Mouse (Mus musculus) forebrain, embryonic 12.5 days (tissue): ENCODE measurements around the gene Celsr3. TPM values are rescaled to one million over a fixed set of nuclear protein-coding genes. Genes with fewer than 3 reads are reported as not detected.
A peak's percentile ranks its signal among the peaks of the same experiment; 100 is the strongest.

ENCODE experiments used
- ATAC-seq: fragments of 200-750 bp; cut with Nextera tagmentation; 2 replicates; pipeline ENCODE4 v1.8.0; 2017; ENCODE audit warnings: moderate TSS enrichment; ENCODE audit not compliant: low FRiP score
- H3K27ac ChIP-seq: fragments of 300-500 bp; sonication (generic); 2 replicates; pipeline ENCODE4 v1.5.1; 2016; ENCODE audit warnings: mild to moderate bottlenecking
- H3K27me3 ChIP-seq: fragments of 300-500 bp; sonication (generic); 2 replicates; pipeline ENCODE4 v1.6.1; 2016; ENCODE audit warnings: mild to moderate bottlenecking
- H3K36me3 ChIP-seq: fragments of 300-500 bp; sonication (generic); replicated peaks from 2 replicates; pipeline ENCODE4 v1.6.1; 2016; ENCODE audit warnings: mild to moderate bottlenecking
- H3K4me1 ChIP-seq: fragments of 300-500 bp; sonication (generic); 2 replicates; pipeline ENCODE4 v1.6.1; 2016
- H3K4me2 ChIP-seq: fragments of 300-500 bp; sonication (generic); 2 replicates; pipeline ENCODE4 v1.6.1; 2016; ENCODE audit warnings: mild to moderate bottlenecking, moderate library complexity
- H3K4me3 ChIP-seq: fragments of 300-500 bp; sonication (generic); replicated peaks from 2 replicates; pipeline ENCODE4 v1.5.1; 2016; ENCODE audit warnings: mild to moderate bottlenecking
- H3K9ac ChIP-seq: fragments of 300-500 bp; sonication (generic); 2 replicates; pipeline ENCODE4 v1.6.1; 2016; ENCODE audit warnings: mild to moderate bottlenecking
- H3K9me3 ChIP-seq: fragments of 300-500 bp; sonication (generic); 2 replicates; pipeline ENCODE4 v1.6.1; 2016
- WGBS: fragments of 180-500 bp; shearing (Covaris S2); methylation state at CpG from one replicate; pipeline ENCODE4 v1.1.7; 2016; 5-methylcytosine and 5-hydroxymethylcytosine counted together
- polyA plus RNA-seq: library from polyadenylated mRNA; unstranded; fragments of >200 nt; fragmentation: Nextera tagmentation; extraction: Ambion mirVana; gene quantifications from 2 replicates; pipeline ENCODE4 v1.2.1, GENCODE M21; 2016

Gene Celsr3
- 13.0 and 14.2 TPM in 2 replicates for polyA plus RNA-seq

DNA sequence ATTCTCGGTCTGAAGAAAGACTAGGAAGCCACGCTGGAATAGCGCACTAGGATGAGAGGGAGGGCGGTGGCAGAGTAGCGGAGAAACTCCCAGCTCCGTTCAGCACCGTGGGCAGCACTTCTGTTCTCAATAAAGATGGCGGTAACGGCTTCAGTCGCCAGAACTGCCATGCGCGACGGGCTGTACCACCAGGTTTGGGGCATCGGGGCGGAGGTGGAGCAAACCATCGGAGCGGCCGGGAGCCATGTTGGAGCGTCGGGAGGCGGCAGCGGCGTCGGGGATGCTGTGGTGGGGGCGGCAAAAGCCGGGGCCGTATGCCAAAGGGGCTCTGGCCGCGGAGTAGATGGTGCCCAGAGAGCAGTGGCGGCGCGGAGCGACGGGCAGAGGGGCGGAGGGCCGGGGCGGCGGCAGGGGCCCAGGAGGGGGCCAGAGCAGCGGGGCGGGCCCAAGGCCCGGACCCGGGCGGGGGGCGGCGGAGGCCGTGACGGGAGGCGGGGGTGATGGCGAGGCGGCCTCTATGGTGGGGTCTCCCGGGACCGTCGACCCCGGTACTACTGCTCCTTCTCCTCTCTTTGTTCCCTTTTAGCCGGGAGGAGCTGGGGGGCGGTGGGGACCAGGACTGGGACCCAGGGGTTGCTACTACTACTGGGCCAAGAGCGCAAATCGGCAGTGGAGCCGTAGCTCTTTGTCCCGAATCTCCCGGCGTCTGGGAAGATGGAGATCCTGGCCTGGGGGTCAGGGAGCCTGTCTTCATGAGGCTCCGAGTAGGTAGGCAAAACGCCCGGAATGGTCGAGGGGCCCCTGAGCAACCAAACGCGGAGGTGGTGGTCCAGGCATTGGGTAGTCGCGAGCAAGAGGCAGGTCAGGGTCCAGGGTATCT is at the start of gene Celsr3:
TSS of gene Celsr3 (plus strand) at position 501 of the 880 bp plus-strand sequence.
- Histone ChIP-seq H3K27me3 (peaks cover 79% of the 10 kb centered on the region), H3K4me2 (peak within 1 kb of the TSS; percentile 82), H3K9ac (peak within 1 kb of the TSS; percentile 77), H3K27ac (peak within 1 kb of the TSS; percentile 69), H3K9me3 (no peaks in the 10 kb centered on the region), H3K36me3 (peaks cover 16% of the 10 kb centered on the region), H3K4me3 (peak within 1 kb of the TSS; percentile 69), H3K4me1 (peaks cover 44% of the 10 kb centered on the region)
- under 1% methylated on average over 67 of the region's 70 CpGs for WGBS
- ATAC-seq: peak; percentile 68

DNA sequence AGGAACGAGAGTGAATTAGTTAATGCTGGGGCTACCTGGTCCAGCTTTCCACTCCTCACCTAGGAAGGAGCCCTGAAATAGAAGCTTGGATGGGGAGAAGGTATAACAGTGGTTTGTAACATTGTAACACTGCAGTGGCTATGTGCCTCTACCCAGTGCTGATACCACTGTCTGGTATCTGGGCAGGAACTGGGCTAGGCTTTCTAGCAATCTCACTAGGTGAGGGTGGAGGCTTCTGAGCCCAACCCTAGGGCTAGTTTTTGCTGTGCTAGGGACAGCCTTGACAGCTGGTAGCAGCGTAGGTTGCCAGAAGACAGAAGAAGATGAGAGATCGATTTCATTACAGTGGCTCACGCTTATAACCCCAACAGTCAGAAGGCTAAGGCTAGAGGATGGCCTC is 49.5 kb upstream of the Celsr3 start:
- no peak for ATAC-seq
- peaks cover 6% of the 10 kb centered on the region for H3K4me1 ChIP-seq
- WGBS: 86% methylated on average over 4 of the region's 4 CpGs

DNA sequence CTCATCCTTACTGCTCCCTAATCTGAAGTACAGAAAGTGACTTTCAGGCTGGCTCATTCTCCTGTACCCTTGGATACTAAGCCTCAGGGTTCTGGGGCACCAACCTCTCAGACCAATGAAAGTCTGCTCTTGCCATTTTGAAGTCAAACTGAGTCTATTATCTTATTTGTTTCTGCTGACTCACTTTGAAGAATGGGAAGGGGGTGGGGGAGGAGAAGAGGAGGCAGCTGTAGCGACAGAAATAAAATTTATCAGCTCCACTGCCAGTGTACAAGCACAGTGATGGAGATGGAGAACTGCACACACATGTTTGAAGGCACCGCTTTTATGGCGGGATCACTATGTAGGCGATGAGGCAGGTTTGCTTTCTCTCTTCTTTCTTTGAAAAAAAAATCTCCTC is 48.8 kb upstream of the Celsr3 start:
- no peak overlapping the region for H3K27ac ChIP-seq
- H3K4me3 ChIP-seq: no peak overlapping the region
- H3K36me3 ChIP-seq: no peaks in the 10 kb centered on the region
- no peak for ATAC-seq
- H3K4me2 ChIP-seq: no peak overlapping the region
- no peaks in the 10 kb centered on the region for H3K27me3 ChIP-seq
- WGBS: 90% methylated on average over 4 of the region's 4 CpGs
- no peaks in the 10 kb centered on the region for H3K9me3 ChIP-seq
- no peak overlapping the region for H3K9ac ChIP-seq
- peaks cover 9% of the 10 kb centered on the region for H3K4me1 ChIP-seq

More for the DNA sequence above, 49.5 kb upstream of the Celsr3 start:
- no peaks in the 10 kb centered on the region for H3K36me3 ChIP-seq
- H3K27me3 ChIP-seq: no peaks in the 10 kb centered on the region
- no peak overlapping the region for H3K9ac ChIP-seq
- H3K9me3 ChIP-seq: no peaks in the 10 kb centered on the region
- H3K4me2 ChIP-seq: no peak overlapping the region
- H3K27ac ChIP-seq: no peak overlapping the region
- no peak overlapping the region for H3K4me3 ChIP-seq

DNA sequence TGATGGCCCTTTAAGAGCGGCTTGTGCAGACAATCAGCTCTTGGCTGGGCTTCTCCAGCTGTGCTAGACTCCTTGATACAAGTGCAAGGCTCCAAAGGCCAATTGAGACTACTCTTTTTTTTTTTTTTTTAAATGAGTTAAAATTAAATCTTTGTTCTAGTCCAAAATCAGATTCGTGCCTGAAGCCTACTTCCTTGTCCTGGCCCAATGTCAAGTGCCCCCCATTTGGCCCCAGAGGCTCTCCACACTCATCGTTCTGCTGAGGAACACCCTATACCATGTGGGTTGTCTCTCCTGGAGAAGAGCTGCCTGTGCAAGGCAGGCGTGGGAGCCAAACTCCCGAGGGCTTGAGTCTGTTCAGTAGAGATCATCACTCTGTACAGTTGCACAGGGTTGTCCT is 45.2 kb upstream of the Celsr3 start:
- Histone ChIP-seq H3K4me1 (peaks cover 21% of the 10 kb centered on the region), H3K9me3 (no peaks in the 10 kb centered on the region), H3K4me2 (no peak overlapping the region), H3K4me3 (no peak overlapping the region), H3K27me3 (no peaks in the 10 kb centered on the region), H3K27ac (no peak overlapping the region), H3K36me3 (0 out of 2 replicates have a peak, but pooled peaks cover under 1% of the 10 kb centered on the region), H3K9ac (no peak overlapping the region)
- no peak for ATAC-seq
- 68% methylated on average over 5 of the region's 5 CpGs for WGBS

DNA sequence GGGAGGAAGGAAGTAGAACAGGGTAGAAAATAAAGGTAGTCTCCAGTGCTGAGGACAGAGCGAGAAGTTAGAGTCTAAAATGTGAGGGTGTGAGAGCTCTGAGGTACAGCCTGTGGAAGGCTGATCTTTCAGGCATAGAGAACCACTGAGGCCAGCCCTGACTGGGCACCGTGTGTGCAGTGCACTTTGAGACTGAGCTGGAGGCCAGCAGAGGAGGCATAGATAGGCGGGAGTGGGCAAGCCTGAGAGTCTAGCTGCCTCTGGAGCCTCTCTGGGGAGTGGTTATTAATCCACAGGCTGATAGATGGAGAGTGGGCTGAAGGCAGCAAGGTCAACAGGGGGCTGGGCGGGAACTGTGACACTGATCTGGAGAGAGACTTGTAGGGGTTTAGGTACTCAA is 44.2 kb upstream of the Celsr3 start:
- no peak for ATAC-seq
- H3K4me1 ChIP-seq: peaks cover 30% of the 10 kb centered on the region
- 0 out of 2 replicates have a peak overlapping the region, but pooled peaks have one; percentile 8 for H3K27ac ChIP-seq
- no peak overlapping the region for H3K4me2 ChIP-seq
- H3K9ac ChIP-seq: no peak overlapping the region
- 77% methylated on average over 4 of the region's 4 CpGs for WGBS
- H3K4me3 ChIP-seq: no peak overlapping the region
- H3K36me3 ChIP-seq: peaks cover 6% of the 10 kb centered on the region; the same call in 1 of the 2 replicates
- no peaks in the 10 kb centered on the region for H3K27me3 ChIP-seq
- H3K9me3 ChIP-seq: no peaks in the 10 kb centered on the region

DNA sequence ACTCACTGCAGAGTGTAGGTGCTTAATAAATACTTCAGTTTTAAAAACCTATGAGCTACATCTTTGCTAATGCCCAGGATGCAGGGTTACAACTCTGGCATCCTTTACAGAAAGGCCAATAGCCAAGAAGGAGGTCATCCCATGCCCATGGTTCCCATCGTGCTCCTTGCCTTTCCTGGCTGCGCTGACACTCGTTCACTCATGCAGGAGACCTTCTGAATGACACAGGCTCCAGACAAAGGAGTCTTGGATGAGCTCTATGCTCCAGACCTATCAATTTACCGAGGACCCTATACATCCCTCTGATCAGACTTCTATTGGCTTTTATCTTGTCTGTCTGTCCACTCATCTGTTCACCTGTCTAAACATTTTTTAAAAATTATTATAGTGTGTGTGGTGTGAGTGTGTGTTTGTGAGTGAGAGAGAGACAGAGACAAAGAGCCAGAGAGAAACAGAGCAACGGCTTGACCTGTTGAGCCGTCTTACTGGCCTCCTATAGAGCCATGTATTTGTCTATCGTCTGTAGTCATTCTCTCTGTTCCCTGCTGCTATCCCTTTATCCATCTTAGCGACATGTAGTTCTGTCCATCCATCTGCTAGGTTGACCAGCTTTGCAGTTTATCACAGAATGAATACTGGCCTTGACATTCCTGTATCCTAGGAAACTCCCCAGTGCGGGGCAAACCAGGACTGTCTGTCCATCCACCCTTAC is 43.1 kb upstream of the Celsr3 start:
- ATAC-seq: peak; percentile 8
- Histone ChIP-seq H3K36me3 (peaks cover 10% of the 10 kb centered on the region; the same call in 1 of the 2 replicates), H3K4me3 (peak overlapping the region; percentile 86), H3K4me2 (peak overlapping the region; percentile 80), H3K27me3 (no peaks in the 10 kb centered on the region), H3K27ac (peak overlapping the region; percentile 93), H3K4me1 (peaks cover 41% of the 10 kb centered on the region), H3K9ac (peak overlapping the region; percentile 88), H3K9me3 (no peaks in the 10 kb centered on the region)
- 14% methylated on average over 9 of the region's 9 CpGs for WGBS

DNA sequence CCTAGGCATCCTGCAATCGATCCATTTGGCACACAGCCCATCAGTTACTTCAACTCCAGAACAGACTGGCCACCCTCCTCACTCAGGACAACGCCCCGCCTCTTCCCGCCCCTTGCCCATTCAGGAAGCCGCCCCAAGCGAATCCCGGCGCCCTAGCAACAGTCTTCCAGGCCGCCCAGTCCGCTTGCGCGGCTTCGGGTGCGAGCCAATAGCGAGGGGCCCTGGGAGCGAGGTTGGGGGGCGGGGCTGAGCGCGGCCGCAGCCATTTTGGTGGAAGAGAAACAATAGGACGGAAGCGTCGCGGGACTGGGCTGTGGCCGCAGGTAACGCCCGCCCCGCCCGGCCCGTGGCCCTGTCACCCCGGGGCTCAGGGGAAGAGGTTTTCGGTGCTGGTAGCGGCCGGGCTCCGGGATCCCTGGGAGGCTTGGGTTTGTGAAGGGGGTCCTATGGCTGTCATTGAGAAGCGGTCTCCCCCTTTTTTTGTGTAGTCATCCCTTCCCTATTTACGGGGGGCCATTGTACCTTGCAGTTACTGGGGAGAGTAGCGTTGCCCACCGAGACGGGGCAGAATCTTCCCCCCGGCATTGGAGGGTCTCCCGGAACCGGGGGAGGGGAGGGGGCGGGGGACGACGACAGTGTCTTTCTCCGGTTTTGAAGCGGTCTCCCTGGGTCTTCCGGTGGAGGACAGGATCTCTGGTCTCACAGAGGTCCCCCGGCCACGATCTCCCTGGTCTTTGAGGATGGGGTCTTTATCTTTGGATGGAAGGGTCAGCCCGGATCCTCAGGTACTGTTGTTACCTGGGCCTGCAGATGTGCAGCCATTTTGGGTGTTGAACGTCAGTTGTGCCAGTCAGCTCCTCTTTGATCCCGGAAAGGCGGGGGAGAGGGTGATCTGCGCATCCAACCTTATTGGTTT is 42.3 kb upstream of the Celsr3 start, which contains the start of gene Ip6k2:
TSS of gene Ip6k2 (plus strand) at position 249 of the 916 bp plus-strand sequence.
- whole genome bisulfite sequencing: under 1% methylated on average over 56 of the region's 56 CpGs
- peak within 1 kb of the TSS; percentile 80 for H3K4me2 ChIP-seq

DNA sequence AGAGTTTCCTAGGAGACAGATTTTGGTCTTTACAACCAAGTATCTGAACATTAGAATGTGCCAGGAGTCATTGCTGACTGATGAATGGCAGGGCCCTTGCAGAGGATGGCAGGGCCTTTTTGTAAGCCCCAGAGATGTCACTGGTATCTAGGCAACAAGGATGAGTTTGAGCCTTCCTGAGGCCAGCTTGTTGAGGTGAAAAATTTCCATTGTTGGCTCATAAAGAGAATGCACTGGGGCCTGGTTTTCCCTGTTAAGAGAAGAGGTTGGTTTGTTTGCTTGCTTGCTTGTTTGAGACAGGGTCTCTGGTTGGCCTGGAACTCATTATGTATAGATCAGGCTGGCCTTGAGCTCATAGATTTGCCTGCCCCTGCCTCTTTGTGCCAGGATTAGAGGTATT is 40.7 kb upstream of the Celsr3 start:
- Histone ChIP-seq H3K4me2 (peak overlapping the region; percentile 80), H3K27me3 (no peaks in the 10 kb centered on the region), H3K4me3 (peak overlapping the region; percentile 86), H3K27ac (peak overlapping the region; percentile 66), H3K4me1 (peaks cover 61% of the 10 kb centered on the region), H3K36me3 (peaks cover 10% of the 10 kb centered on the region; the same call in 1 of the 2 replicates), H3K9me3 (no peaks in the 10 kb centered on the region), H3K9ac (peak overlapping the region; percentile 88)
- ATAC-seq: no peak

More for the DNA sequence above, 42.3 kb upstream of the Celsr3 start, which contains the start of gene Ip6k2:
- H3K4me1 ChIP-seq: peaks cover 49% of the 10 kb centered on the region
- H3K27me3 ChIP-seq: no peaks in the 10 kb centered on the region
- peaks cover 10% of the 10 kb centered on the region; the same call in 1 of the 2 replicates for H3K36me3 ChIP-seq
- peak within 1 kb of the TSS; percentile 88 for H3K9ac ChIP-seq
- peak; percentile 99 for ATAC-seq
- peak within 1 kb of the TSS; percentile 93 for H3K27ac ChIP-seq
- peak within 1 kb of the TSS; percentile 86 for H3K4me3 ChIP-seq
- H3K9me3 ChIP-seq: no peaks in the 10 kb centered on the region

DNA sequence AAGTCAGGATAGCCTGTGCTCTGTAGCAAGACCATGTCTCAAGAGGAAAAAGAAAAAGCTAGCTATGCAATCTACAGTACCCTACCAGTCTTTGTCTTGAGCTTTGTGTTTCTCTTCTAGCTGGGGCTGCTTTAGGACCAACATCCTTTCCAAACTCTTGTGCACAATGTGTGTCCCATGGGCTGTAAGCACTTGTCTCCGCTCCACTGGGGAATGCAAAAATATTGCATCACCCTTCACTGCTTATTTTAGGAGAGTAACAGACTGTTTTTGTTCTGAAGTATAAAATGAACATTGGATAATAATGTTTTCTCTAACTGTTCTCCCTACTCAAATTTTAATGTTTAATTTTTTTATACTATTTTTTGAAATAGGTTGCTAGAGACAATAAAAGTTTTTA is 39.6 kb upstream of the Celsr3 start:
- H3K9ac ChIP-seq: no peak overlapping the region
- H3K9me3 ChIP-seq: no peaks in the 10 kb centered on the region
- no peaks in the 10 kb centered on the region for H3K27me3 ChIP-seq
- H3K4me2 ChIP-seq: peak overlapping the region; percentile 80
- peak overlapping the region; percentile 86 for H3K4me3 ChIP-seq
- H3K36me3 ChIP-seq: peaks cover 10% of the 10 kb centered on the region; the same call in 1 of the 2 replicates
- no peak for ATAC-seq
- H3K27ac ChIP-seq: no peak overlapping the region
- 85% methylated on average over 1 of the region's 1 CpGs for WGBS
- peaks cover 67% of the 10 kb centered on the region for H3K4me1 ChIP-seq

DNA sequence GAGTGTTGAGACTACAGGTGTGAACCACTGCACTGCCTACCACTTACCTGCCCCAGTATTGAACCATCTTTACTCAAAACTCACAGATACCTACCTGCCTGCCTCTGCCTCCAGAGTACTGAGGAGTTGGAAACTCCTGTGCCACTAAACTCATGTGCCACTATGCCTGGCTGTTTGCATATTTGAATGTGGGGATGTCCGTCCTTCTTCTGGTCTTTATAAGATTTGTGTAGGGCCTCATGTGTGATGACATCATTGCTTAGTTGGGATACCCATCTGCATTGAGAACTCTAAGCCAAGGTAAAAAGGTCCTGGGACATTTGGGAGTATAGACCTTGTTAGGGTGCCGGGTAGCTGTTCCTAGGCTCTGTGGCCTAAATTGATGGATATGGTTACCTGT is 39.0 kb upstream of the Celsr3 start:
- H3K4me2 ChIP-seq: peak overlapping the region; percentile 21
- H3K4me1 ChIP-seq: peaks cover 70% of the 10 kb centered on the region
- peaks cover 10% of the 10 kb centered on the region; the same call in 1 of the 2 replicates for H3K36me3 ChIP-seq
- WGBS: 95% methylated on average over 2 of the region's 2 CpGs
- no peaks in the 10 kb centered on the region for H3K9me3 ChIP-seq
- H3K27me3 ChIP-seq: no peaks in the 10 kb centered on the region
- H3K9ac ChIP-seq: no peak overlapping the region
- no peak overlapping the region for H3K27ac ChIP-seq
- ATAC-seq: no peak
- H3K4me3 ChIP-seq: no peak overlapping the region

DNA sequence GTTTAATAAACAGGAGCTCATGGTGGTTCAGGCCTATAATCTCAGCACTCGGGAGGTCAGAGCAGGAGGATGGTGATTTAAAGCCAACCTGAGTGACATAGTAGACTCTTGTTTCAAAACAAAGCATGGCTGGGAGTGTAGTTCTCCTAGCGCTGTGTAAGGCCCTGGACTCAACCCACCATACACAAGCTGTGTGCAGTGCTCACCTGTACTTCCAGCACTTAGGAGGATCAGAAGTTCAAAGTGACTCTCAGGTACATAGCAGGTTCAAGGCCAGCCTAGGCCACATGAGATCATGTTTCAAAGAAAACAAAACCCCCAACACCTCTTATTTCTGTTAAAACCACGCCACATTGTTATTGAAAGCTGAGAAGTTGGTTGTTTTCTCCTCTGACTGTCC is 37.4 kb upstream of the Celsr3 start:
- Histone ChIP-seq H3K4me1 (peaks cover 79% of the 10 kb centered on the region), H3K9me3 (no peaks in the 10 kb centered on the region), H3K36me3 (peaks cover 13% of the 10 kb centered on the region; the same call in 1 of the 2 replicates), H3K4me3 (no peak overlapping the region), H3K9ac (no peak overlapping the region), H3K4me2 (no peak overlapping the region), H3K27ac (no peak overlapping the region), H3K27me3 (no peaks in the 10 kb centered on the region)
- ATAC-seq: no peak
- 82% methylated on average over 3 of the region's 3 CpGs for WGBS
